Mouse (Mus musculus): ENCODE measurements around the gene Pcdh17. TPM values are rescaled to one million over a fixed set of nuclear protein-coding genes. Genes with fewer than 3 reads are reported as not detected.

The Pcdh17 gene
- polyA plus RNA-seq, 1 experiment, result 9.3 TPM

- 74% methylated on average over 10 of the region's 10 CpGs for WGBS
- TF ChIP-seq POLR2A (IDR thresholded peaks at IDR 0.05; ENCODE audit: borderline replicate concordance, extremely low read depth, low read depth, low read length), result no peak
- no peak for TF ChIP-seq CTCF (IDR thresholded peaks at IDR 0.05; ENCODE audit: insufficient read depth, low read length)
- Histone ChIP-seq H3K4me1 (ENCODE audit: control insufficient read depth, insufficient read depth, low read length) (no peaks in the 10 kb centered on the region), H3K4me3 (replicated peaks; ENCODE audit: extremely low read depth, low read depth, low read length) (no peak overlapping the region)
- DNase-seq, result no peak
These were observed 104.3 kb downstream of the Pcdh17 start for GRCm38 (mm10) chr14:84547513-84548194.

DNA sequence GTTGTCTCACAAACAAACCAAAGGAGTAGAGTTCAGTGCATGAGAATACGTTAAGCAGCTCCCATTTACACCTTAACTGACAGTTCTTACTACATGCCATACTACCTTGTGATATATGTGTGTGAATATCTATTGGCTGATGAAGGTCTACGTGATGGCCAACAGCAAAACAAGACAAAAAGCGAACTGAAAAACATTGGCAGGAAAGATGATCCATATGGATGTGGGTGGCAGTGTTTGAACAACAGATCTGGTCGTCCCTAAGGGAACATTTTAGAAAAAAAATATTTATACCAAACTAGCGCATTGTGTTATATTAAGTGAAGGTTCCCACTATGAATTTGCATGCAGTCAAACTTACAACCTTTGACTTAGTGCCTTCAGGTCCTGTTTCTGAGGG lies 108.2 kb downstream of the Pcdh17 start:
- no peak for DNase-seq
- no peak for TF ChIP-seq CTCF (IDR thresholded peaks at IDR 0.05; ENCODE audit: insufficient read depth, low read length)
- TF ChIP-seq POLR2A (IDR thresholded peaks at IDR 0.05; ENCODE audit: borderline replicate concordance, extremely low read depth, low read depth, low read length), result no peak
- Histone ChIP-seq H3K4me3 (replicated peaks; ENCODE audit: extremely low read depth, low read depth, low read length) (no peak overlapping the region), H3K4me1 (ENCODE audit: control insufficient read depth, insufficient read depth, low read length) (no peaks in the 10 kb centered on the region)
- 83% methylated on average over 5 of the region's 5 CpGs for WGBS

DNA sequence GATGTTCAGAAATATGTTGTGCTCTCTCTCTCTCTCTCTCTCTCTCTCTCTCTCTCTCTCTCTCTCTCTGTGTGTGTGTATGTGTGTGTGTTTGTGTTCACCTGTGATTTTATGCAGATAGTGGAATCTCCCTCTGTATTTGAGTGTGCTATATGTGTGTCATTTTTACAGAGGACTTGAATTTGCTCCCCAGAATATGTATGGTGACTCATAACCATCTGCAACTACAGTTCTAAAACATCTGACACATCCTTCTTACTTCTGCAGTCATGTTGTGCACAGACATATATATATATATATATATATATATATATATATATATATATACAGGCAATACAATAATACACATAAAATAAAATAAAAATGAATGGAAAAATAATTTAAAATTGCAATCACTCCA lies 127.7 kb downstream of the Pcdh17 start:
- TF ChIP-seq CTCF (IDR thresholded peaks at IDR 0.05; ENCODE audit: insufficient read depth, low read length), result no peak
- no peak for TF ChIP-seq POLR2A (IDR thresholded peaks at IDR 0.05; ENCODE audit: borderline replicate concordance, extremely low read depth, low read depth, low read length)
- H3K4me1 ChIP-seq (ENCODE audit: control insufficient read depth, insufficient read depth, low read length), result no peaks in the 10 kb centered on the region
- no peak overlapping the region for H3K4me3 ChIP-seq (replicated peaks; ENCODE audit: extremely low read depth, low read depth, low read length)
- DNase-seq, result no peak

Data from lung, adult 2 months (tissue).